Mouse (Mus musculus): Measurements from ENCODE around the gene Slc31a2. TPM values are rescaled to one million over a fixed set of nuclear protein-coding genes. Genes with fewer than 3 reads are reported as not detected.

The Slc31a2 gene
- total RNA-seq, 2 experiments from 2014 or later: 7.1 to 9.8 TPM

DNA sequence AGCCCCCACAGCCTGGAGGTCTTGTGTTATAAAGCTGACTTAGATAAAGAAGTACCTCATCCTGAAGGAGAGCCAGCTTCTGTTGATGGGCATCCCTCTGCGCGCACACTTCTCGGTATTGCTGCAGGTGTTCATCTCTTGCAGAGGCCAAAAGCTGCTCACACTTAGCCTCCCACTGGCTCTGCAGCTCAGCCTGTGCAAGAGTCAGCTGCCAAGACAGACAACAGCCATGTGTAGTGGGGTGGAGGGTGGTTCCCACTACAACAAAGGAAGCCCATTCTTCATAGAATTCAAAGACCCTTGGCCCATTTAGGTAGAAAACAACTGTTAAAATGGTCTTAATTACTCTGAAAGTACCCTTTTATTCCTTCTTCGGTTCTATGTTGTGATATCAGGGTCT, 44.5 kb downstream of the Slc31a2 start:
- DNase-seq (ENCODE audit: low spot score in 2 of 2): no peak
- intact Hi-C loops (cut with DNase I): no loop called here

DNA sequence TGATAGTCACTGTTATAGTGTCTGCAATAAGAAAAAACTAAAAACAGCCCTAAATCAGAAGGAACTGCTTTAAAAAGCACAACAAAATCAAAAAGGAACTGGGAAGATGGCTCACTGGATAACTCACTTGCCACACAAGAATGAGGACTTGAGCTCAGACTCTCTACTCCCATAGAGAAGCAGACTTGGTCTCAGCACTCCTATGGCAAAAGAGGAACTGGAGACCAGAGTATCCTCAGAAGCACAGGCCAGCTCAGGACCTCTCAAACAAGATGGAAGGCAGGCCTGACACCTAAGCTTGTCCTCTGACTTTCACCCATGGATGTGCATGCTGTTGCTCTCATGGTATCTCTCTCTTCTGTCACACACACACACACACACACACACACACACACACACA, 46.0 kb downstream of the Slc31a2 start:
- no peak for DNase-seq (ENCODE audit: low spot score in 2 of 2)
- intact Hi-C loops (cut with DNase I): no loop called here

DNA sequence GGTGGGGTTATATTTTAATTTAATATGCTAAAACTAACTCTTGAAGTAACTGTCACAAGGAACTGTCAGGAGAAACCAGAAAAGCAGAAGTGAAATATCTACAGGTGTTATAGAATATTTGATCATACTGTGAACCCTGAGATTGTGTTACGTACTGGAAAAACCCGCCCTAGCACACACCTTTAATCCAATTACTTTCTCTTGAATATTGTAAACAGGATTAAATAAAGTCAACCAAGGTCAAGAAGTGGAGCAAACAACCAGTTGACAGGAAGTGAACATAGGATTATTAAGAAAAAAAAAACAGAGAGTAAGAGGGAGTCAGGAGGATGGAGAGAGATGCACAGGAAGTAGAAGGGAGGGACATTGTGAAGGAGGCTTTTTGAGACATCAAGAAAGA, 50.5 kb downstream of the Slc31a2 start:
- intact Hi-C loops (cut with DNase I): no loop called here
- no peak for DNase-seq (ENCODE audit: low spot score in 2 of 2)

DNA sequence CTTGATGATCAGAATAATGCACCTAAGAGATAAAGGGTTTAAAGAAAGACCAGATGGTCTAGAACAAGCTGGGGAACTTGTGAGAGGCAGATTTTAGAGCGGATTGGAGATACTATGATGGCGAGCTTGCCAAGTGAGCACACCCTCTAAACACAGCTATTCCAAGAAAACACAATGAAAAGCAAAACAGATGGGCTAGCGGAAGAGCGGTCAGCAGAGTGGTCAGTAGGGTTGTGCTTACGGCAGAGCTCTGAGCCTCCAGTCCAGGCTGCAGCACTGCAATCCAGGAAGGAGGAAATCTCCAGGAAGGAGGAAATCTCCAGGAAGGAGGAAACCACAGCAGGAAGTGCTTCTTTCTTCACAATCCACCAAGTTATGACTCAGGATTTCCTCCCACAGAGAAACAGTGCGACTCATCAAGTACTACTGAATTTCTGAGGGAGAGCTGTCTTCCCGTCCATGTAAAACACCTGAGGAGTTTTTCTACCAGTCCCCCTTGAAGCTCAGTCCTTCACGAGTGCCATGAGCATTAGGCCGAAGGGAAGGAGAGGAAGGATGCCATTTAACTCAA, 51.4 kb downstream of the Slc31a2 start:
- intact Hi-C loops (cut with DNase I): no loop called here

DNA sequence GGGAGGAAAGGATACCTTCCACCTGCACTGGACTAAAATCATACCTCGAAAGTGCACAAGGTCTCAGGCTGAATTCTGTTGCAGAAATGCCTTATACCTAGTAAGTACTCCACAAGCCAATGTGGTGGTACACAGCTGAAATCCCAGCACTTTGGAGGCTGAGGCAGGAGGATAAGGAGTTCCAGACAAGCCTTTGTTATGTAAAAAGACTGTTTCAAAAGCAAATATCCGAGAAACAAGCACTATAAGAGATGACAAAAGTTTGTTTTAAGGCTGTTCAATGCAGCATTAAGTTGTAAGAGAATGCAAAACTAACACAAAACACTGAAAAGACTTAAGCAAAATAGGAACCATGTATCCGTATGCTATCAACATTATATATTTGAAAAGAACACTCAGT, 52.2 kb downstream of the Slc31a2 start:
- no peak for DNase-seq (ENCODE audit: low spot score in 2 of 2)
- intact Hi-C loops (cut with DNase I): no loop called here

More for the DNA sequence above, 51.4 kb downstream of the Slc31a2 start:
- DNase-seq (ENCODE audit: low spot score in 2 of 2): no peak

DNA sequence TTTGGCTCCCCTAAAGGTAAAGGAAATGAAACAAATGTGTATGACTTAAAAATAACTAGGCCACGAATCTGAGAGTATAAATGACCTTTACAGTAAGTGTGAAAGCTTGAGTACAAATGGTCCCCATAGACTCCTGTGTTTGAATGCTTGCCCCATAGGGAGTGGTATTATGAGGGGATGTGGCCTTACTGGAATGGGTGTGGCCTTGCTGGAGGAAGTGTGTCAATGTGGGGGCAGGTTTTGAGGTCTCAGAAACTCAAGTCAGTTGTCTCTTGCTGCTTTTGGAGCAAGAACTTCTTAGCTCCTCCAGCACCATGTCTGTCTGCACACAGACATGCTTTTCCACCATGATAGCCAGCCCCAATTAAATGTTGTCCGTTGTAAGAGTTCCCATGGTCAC, 54.1 kb downstream of the Slc31a2 start:
- no peak for DNase-seq (ENCODE audit: low spot score in 2 of 2)
- intact Hi-C loops (cut with DNase I): no loop called here

DNA sequence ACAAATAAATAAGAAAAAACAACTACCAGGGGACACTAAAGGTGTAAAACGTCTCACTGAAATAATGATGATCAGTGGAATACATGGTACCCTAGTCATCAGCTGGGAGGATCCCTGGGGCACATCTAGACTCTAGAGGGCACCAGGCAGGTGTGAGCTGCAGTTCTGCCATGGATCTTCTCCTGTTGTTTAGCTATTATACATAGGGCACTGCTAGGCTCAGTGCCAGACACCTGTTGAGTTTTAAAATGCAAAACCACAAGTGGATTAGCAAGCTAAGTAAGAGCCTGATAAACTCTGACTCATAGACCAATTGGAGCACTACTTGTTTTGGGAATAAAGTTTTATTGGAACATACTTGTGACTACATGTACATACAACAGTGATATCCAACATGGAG, 55.9 kb downstream of the Slc31a2 start:
- intact Hi-C loops (cut with DNase I): no loop called here

DNA sequence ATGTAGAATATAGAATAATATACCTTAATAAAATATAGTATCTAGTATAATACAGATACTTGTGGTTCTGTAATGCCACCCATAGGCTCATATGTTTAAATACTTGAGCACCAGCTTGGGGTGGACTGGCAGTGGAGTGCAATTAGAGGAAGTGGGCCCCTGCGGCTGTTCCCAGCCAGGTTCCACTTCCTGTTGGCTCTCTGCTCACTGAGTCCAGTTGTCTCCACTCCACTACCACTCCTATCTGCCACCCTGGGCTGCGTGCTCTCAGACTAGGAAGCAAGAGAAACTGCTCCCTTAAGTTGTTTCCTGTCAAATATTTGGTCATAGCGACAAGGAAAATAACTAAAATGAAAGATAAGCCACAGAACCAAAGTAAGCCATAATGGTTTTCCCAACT, 60.3 kb downstream of the Slc31a2 start:
- intact Hi-C loops (cut with DNase I): no loop called here
- DNase-seq (ENCODE audit: low spot score in 2 of 2): no peak

More for the DNA sequence above, 55.9 kb downstream of the Slc31a2 start:
- DNase-seq (ENCODE audit: low spot score in 2 of 2): no peak

DNA sequence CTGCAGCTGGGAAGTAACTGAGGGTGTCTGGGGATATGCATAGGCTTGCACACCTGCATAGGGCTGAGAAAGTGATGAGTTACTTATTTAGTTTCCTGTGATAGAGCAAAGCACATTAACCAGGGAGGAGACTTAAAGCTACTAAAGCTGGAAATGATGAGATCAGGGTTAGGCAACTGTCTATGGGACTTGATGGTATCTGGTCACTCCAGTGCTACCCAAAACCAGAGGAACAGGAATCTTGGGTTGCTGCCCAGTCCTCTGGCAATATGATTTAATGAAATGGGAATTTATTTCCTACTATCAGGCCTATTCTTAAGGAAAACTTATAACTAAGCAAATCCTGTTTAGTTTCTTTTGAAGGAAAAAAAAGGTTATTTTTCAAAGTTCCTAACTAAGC, 63.7 kb downstream of the Slc31a2 start:
- intact Hi-C loops (cut with DNase I): no loop called here
- DNase-seq (ENCODE audit: low spot score in 2 of 2): no peak

DNA sequence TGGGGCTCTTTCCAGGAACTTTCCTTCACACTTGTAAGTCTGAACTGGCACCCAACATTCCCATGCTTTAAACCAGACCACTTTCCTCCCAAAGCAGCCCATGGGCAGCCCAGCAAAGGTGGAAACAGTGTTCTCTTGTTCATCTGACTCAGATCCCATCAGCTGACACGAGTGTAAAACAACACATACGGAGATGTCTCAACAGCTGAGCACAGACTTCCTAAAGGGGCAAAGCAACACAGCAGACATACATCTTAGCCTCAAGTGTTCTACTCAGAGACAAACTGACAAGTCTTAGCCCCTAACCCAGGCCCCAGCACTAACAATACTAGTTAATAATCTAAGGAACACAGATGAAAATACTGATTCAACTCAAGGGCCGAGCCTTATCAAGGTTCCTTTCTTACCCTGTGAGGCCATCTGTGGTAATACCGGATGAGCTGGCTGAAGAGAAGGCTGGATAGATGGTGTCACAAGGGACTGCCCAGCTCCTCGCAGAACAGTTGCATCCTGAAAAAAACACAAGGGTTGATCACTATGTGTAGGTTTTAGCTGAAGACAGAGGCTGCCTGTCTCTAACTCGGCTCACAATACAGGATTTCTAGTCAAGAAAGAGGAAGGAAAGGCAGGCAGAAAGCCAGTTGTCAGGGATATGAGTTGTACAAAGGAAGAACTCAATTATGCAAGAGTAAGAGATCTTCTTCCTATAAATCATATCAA, 66.7 kb downstream of the Slc31a2 start:
- intact Hi-C loops (cut with DNase I): no loop called here
- no peak for DNase-seq (ENCODE audit: low spot score in 2 of 2)

DNA sequence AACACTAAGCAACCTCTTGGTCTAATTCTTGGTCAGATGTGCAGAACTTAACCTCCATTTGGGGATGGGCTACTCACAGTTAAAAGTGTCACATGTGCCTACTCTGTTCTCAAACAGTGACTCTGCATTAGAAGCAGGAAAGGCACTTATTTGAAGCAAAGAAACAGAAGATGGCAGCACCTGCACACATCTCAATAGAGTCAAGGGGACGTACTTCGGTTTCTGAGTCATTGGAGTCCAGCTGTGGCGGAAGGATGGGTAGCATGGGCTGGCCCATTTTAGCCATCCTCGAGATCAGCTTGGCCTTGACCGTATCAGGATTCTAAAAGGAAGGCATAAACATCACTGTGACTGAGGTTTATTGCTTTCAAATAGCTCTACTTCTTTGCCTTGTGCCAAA, 69.6 kb downstream of the Slc31a2 start:
- no peak for DNase-seq (ENCODE audit: low spot score in 2 of 2)
- intact Hi-C loops (cut with DNase I): no loop called here

DNA sequence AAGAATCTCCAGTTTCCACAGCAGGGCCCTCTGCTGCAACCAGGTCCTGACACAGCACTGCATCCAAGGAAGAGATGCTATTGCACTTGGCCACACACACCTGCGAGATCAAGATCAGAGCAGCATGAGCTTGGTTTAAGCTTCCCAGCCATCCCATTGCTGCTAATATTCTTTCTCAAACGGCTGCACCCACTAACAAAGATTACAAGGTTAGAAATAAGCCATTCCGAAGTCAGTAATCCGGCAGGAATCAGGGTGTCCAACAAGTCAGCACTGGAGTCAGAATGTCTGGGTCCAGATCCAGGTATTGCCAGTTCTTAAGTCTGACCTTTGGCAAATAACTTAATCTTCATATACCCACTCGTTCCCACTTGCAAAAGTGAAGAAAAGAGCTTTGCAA, 76.2 kb downstream of the Slc31a2 start:
- intact Hi-C loops (cut with DNase I): no loop called here

DNA sequence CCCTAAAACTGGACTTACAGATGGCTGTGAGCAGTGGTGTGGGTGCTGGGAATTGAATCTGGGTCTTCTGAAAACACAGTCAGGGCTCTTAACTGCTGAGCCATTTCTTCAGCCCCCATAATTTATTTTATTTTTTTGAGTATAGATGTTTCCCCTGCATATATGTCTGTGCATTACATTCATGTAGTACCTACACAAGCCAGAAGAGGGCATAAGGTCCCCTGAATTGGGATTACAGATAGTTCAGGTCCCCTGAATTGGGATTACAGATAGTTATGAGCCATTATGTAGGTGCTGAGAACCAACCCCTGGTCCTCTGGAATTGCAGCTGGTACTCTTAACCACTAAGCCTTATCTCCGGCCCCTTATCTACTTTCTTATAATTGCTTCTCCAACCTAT, 81.6 kb downstream of the Slc31a2 start:
- DNase-seq (ENCODE audit: low spot score in 2 of 2): no peak
- intact Hi-C loops (cut with DNase I): no loop called here

More for the DNA sequence above, 76.2 kb downstream of the Slc31a2 start:
- no peak for DNase-seq (ENCODE audit: low spot score in 2 of 2)

DNA sequence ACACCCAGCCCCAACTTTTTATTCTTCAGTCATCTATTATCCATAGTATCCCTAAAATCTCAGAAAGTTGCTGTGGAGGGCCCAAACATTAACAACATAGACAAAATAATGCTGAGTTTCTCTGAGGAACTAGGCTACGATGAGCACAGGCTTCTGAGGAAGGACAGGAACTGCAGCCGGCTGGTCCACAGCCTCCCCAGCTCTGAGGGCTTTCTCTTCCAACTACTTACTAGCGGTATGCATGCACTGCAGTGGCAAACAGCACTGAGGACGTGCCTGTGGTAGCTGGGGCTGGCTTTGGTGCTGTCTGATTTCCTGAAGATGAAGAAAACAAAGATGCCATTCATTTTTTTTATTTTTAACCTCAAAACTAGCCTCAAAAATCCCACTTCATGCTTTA, 83.5 kb downstream of the Slc31a2 start:
- intact Hi-C loops (cut with DNase I): no loop called here
- DNase-seq (ENCODE audit: low spot score in 2 of 2): no peak

DNA sequence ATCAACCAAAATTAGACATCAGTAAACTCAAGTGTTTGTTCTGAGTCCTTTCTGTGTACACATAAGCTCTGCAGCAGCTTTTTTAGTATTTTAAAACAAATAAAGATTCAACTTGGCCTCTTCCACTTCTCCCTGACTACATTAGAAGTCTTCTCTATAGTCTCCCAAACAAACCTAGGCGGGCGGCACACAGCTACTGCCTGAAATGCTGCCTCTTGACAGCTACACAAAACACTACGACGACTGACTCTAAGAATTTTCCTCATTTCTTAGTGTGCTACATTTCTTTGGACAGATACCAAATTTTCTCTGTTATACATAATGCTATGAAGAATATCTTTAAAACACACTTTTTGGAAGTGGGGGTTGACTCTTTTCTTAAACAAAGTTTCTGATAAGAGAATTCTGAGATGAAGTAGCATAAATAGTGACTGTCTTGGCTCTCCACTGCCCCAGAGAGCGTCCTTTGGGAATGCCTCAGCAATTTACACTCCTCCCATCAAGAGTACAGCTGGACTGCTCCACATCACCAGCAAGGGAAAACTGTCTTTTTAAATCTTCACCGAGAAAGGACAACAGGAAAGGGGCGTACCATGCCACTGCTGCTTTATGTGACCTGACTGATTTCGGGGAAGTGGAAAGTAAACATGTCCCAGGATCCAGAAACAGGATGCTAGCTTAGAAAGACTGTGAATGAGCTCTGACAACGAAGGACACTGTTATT, 85.4 kb downstream of the Slc31a2 start:
- intact Hi-C loops (cut with DNase I): no loop called here
- no peak for DNase-seq (ENCODE audit: low spot score in 2 of 2)

Other genes starting within 250 kb of the Slc31a2 start
- gene Mup20, start 208.4 kb upstream of the Slc31a2 start, total RNA-seq (2021): not detected
- not detected for gene Mup3, start 175.2 kb upstream of the Slc31a2 start, total RNA-seq (2021)
- gene Mup21, start 111.7 kb upstream of the Slc31a2 start, total RNA-seq (2021): not detected
- 10 to 100 TPM; 20.3 to 20.7 TPM for gene Zfp37, start 31.5 kb upstream of the Slc31a2 start, total RNA-seq (2021)
- 10 to 100 TPM; 37.3 to 40.2 TPM for gene Fkbp15, start 98.0 kb downstream of the Slc31a2 start, total RNA-seq (2021)
- 10 to 100 TPM; 27.9 to 29.8 TPM for gene Slc31a1, start 98.2 kb downstream of the Slc31a2 start, total RNA-seq (2021)
- 10 to 100 TPM; 46.2 to 47.1 TPM for gene Cdc26, start 146.1 kb downstream of the Slc31a2 start, total RNA-seq (2021)
- 10 to 100 TPM; 11.5 to 11.6 TPM for gene Prpf4, start 146.2 kb downstream of the Slc31a2 start, total RNA-seq (2021)
- not detected for gene Rnf183, start 172.7 kb downstream of the Slc31a2 start, total RNA-seq (2021)
- 1 to 10 TPM; 9.0 to 9.4 TPM for gene Wdr31, start 208.3 kb downstream of the Slc31a2 start, total RNA-seq (2021)
- under 1 TPM; 0.42 to 0.70 TPM for gene Bspry, start 217.5 kb downstream of the Slc31a2 start, total RNA-seq (2021)
- 1 to 10 TPM; 9.1 to 9.8 TPM for gene Hdhd3, start 240.9 kb downstream of the Slc31a2 start, total RNA-seq (2021)

All from left cerebral cortex, postnatal 14 days (tissue).